Mouse (Mus musculus) neural tube, embryonic 12.5 days (tissue): ENCODE results near the gene Notch2. TPM values are rescaled to one million over a fixed set of nuclear protein-coding genes. Genes with fewer than 3 reads are reported as not detected.

ENCODE experiments used
- ATAC-seq: fragments of 200-750 bp; cut with Nextera tagmentation; 2 replicates; pipeline ENCODE4 v1.8.0; 2017; ENCODE audit warnings: low read depth, mild to moderate bottlenecking, moderate TSS enrichment, moderate library complexity; ENCODE audit not compliant: low FRiP score
- H3K27ac ChIP-seq: fragments of 300-500 bp; sonication (generic); 2 replicates; pipeline ENCODE4 v1.5.1; 2016
- H3K27me3 ChIP-seq: fragments of 300-500 bp; sonication (generic); replicated peaks from 2 replicates; pipeline ENCODE4 v1.6.1; 2016; ENCODE audit warnings: mild to moderate bottlenecking
- H3K36me3 ChIP-seq: fragments of 300-500 bp; sonication (generic); 2 replicates; pipeline ENCODE4 v1.6.1; 2016; ENCODE audit warnings: mild to moderate bottlenecking
- H3K4me1 ChIP-seq: fragments of 300-500 bp; sonication (generic); 2 replicates; pipeline ENCODE4 v1.6.1; 2016
- H3K4me2 ChIP-seq: fragments of 300-500 bp; sonication (generic); replicated peaks from 2 replicates; pipeline ENCODE4 v1.6.1; 2016; ENCODE audit warnings: mild to moderate bottlenecking
- H3K4me3 ChIP-seq: fragments of 300-500 bp; sonication (generic); 2 replicates; pipeline ENCODE4 v1.5.1; 2016
- H3K9ac ChIP-seq: fragments of 300-500 bp; sonication (generic); 2 replicates; pipeline ENCODE4 v1.6.1; 2016; ENCODE audit warnings: mild to moderate bottlenecking
- H3K9me3 ChIP-seq: fragments of 300-500 bp; sonication (generic); 2 replicates; pipeline ENCODE4 v1.6.1; 2016; ENCODE audit warnings: mild to moderate bottlenecking
- WGBS: fragments of 180-500 bp; shearing (Covaris S2); methylation state at CpG from one replicate; pipeline ENCODE4 v1.1.7; 2016; 5-methylcytosine and 5-hydroxymethylcytosine counted together
- polyA plus RNA-seq: library from polyadenylated mRNA; unstranded; fragments of >200 nt; fragmentation: Nextera tagmentation; extraction: Ambion mirVana; gene quantifications from 2 replicates; pipeline ENCODE4 v1.2.1, GENCODE M21; 2016

The Notch2 gene
- polyA plus RNA-seq, 1 experiment from 2014 or later, result 17.1 TPM

GRCm38 (mm10) chr3:98020431-98021229, 7.3 kb downstream of the Notch2 start:
- no peak for ATAC-seq
- no peak overlapping the region for H3K9ac ChIP-seq
- no peaks in the 10 kb centered on the region for H3K36me3 ChIP-seq
- H3K4me3 ChIP-seq, result no peak overlapping the region
- no peaks in the 10 kb centered on the region for H3K27me3 ChIP-seq
- H3K4me1 ChIP-seq, result peaks cover 38% of the 10 kb centered on the region
- no peaks in the 10 kb centered on the region for H3K9me3 ChIP-seq
- 77% methylated on average over 9 of the region's 9 CpGs for WGBS
- no peak overlapping the region for H3K27ac ChIP-seq
- no peak overlapping the region for H3K4me2 ChIP-seq

GRCm38 (mm10) chr3:98024288-98024848, 11.0 kb downstream of the Notch2 start:
- Histone ChIP-seq H3K9ac (0 out of 2 replicates have a peak overlapping the region, but pooled peaks have one; percentile 5), H3K4me1 (peaks cover 43% of the 10 kb centered on the region), H3K27me3 (no peaks in the 10 kb centered on the region), H3K4me2 (peak overlapping the region; percentile 45), H3K4me3 (no peak overlapping the region), H3K27ac (no peak overlapping the region), H3K9me3 (no peaks in the 10 kb centered on the region), H3K36me3 (no peaks in the 10 kb centered on the region)
- peak; percentile 73 for ATAC-seq
- 2% methylated on average over 13 of the region's 13 CpGs for WGBS

GRCm38 (mm10) chr3:98025521-98025920, 12.2 kb downstream of the Notch2 start:
- no peak for ATAC-seq
- H3K4me1 ChIP-seq, result peaks cover 40% of the 10 kb centered on the region

GRCm38 (mm10) chr3:98025921-98026880, 12.9 kb downstream of the Notch2 start:
- WGBS, result 43% methylated on average over 10 of the region's 10 CpGs
- ATAC-seq, result 0 out of 2 replicates have a peak, but pooled peaks have one; percentile 21
- Histone ChIP-seq H3K27ac (no peak overlapping the region), H3K4me1 (peaks cover 46% of the 10 kb centered on the region), H3K4me3 (no peak overlapping the region), H3K4me2 (no peak overlapping the region), H3K27me3 (no peaks in the 10 kb centered on the region), H3K36me3 (no peaks in the 10 kb centered on the region), H3K9ac (0 out of 2 replicates have a peak overlapping the region, but pooled peaks have one; percentile 8), H3K9me3 (no peaks in the 10 kb centered on the region)

More at GRCm38 (mm10) chr3:98025521-98025920, 12.2 kb downstream of the Notch2 start:
- H3K4me2 ChIP-seq, result no peak overlapping the region
- H3K27me3 ChIP-seq, result no peaks in the 10 kb centered on the region
- H3K4me3 ChIP-seq, result no peak overlapping the region
- no peaks in the 10 kb centered on the region for H3K9me3 ChIP-seq
- 37% methylated on average over 14 of the region's 14 CpGs for WGBS
- no peak overlapping the region for H3K27ac ChIP-seq
- H3K36me3 ChIP-seq, result no peaks in the 10 kb centered on the region
- no peak overlapping the region for H3K9ac ChIP-seq

GRCm38 (mm10) chr3:98027371-98027774, 14.0 kb downstream of the Notch2 start:
- no peaks in the 10 kb centered on the region for H3K36me3 ChIP-seq
- peaks cover 51% of the 10 kb centered on the region for H3K4me1 ChIP-seq
- WGBS, result 55% methylated on average over 3 of the region's 3 CpGs
- H3K9ac ChIP-seq, result no peak overlapping the region
- H3K27ac ChIP-seq, result no peak overlapping the region
- no peak overlapping the region for H3K4me3 ChIP-seq
- ATAC-seq, result no peak
- no peak overlapping the region for H3K4me2 ChIP-seq
- no peaks in the 10 kb centered on the region for H3K27me3 ChIP-seq
- H3K9me3 ChIP-seq, result no peaks in the 10 kb centered on the region

- Histone ChIP-seq H3K27ac (no peak overlapping the region), H3K4me2 (no peak overlapping the region), H3K27me3 (no peaks in the 10 kb centered on the region), H3K4me1 (peaks cover 55% of the 10 kb centered on the region), H3K36me3 (no peaks in the 10 kb centered on the region), H3K9ac (no peak overlapping the region), H3K9me3 (no peaks in the 10 kb centered on the region), H3K4me3 (no peak overlapping the region)
- ATAC-seq, result no peak
- WGBS, result 60% methylated on average over 4 of the region's 4 CpGs
These were observed 14.7 kb downstream of the Notch2 start for GRCm38 (mm10) chr3:98028072-98028471.

GRCm38 (mm10) chr3:98028936-98029335, 15.6 kb downstream of the Notch2 start:
- H3K4me1 ChIP-seq, result peaks cover 56% of the 10 kb centered on the region
- 65% methylated on average over 10 of the region's 10 CpGs for WGBS
- no peaks in the 10 kb centered on the region for H3K9me3 ChIP-seq
- no peak overlapping the region for H3K4me2 ChIP-seq
- H3K27me3 ChIP-seq, result no peaks in the 10 kb centered on the region
- H3K36me3 ChIP-seq, result no peaks in the 10 kb centered on the region
- H3K27ac ChIP-seq, result no peak overlapping the region
- ATAC-seq, result no peak
- no peak overlapping the region for H3K9ac ChIP-seq
- no peak overlapping the region for H3K4me3 ChIP-seq

- Histone ChIP-seq H3K4me2 (no peak overlapping the region), H3K4me1 (peaks cover 50% of the 10 kb centered on the region), H3K27ac (no peak overlapping the region), H3K27me3 (no peaks in the 10 kb centered on the region), H3K4me3 (no peak overlapping the region), H3K9ac (no peak overlapping the region), H3K9me3 (no peaks in the 10 kb centered on the region), H3K36me3 (no peaks in the 10 kb centered on the region)
- WGBS, result 84% methylated on average over 7 of the region's 7 CpGs
- no peak for ATAC-seq
These were observed 17.8 kb downstream of the Notch2 start for GRCm38 (mm10) chr3:98031104-98031503.

GRCm38 (mm10) chr3:98032191-98032590, 18.9 kb downstream of the Notch2 start:
- H3K36me3 ChIP-seq, result no peaks in the 10 kb centered on the region
- no peak overlapping the region for H3K4me3 ChIP-seq
- no peaks in the 10 kb centered on the region for H3K27me3 ChIP-seq
- no peaks in the 10 kb centered on the region for H3K9me3 ChIP-seq
- H3K9ac ChIP-seq, result no peak overlapping the region
- H3K4me1 ChIP-seq, result peaks cover 52% of the 10 kb centered on the region
- H3K27ac ChIP-seq, result no peak overlapping the region
- H3K4me2 ChIP-seq, result no peak overlapping the region
- no peak for ATAC-seq
- 70% methylated on average over 3 of the region's 3 CpGs for WGBS

GRCm38 (mm10) chr3:98032944-98033343, 19.6 kb downstream of the Notch2 start:
- Histone ChIP-seq H3K9me3 (no peaks in the 10 kb centered on the region), H3K4me3 (no peak overlapping the region), H3K9ac (no peak overlapping the region), H3K27ac (no peak overlapping the region), H3K36me3 (no peaks in the 10 kb centered on the region), H3K27me3 (no peaks in the 10 kb centered on the region), H3K4me1 (peaks cover 52% of the 10 kb centered on the region), H3K4me2 (no peak overlapping the region)
- 48% methylated on average over 5 of the region's 5 CpGs for WGBS
- ATAC-seq, result no peak

GRCm38 (mm10) chr3:98034622-98035593, 21.6 kb downstream of the Notch2 start:
- no peaks in the 10 kb centered on the region for H3K27me3 ChIP-seq
- no peak for ATAC-seq
- H3K4me1 ChIP-seq, result peaks cover 47% of the 10 kb centered on the region
- no peaks in the 10 kb centered on the region for H3K9me3 ChIP-seq
- no peak overlapping the region for H3K4me2 ChIP-seq
- no peak overlapping the region for H3K27ac ChIP-seq
- H3K4me3 ChIP-seq, result no peak overlapping the region
- 56% methylated on average over 15 of the region's 15 CpGs for WGBS
- H3K9ac ChIP-seq, result no peak overlapping the region
- no peaks in the 10 kb centered on the region for H3K36me3 ChIP-seq
